In the genomic region with DNA sequence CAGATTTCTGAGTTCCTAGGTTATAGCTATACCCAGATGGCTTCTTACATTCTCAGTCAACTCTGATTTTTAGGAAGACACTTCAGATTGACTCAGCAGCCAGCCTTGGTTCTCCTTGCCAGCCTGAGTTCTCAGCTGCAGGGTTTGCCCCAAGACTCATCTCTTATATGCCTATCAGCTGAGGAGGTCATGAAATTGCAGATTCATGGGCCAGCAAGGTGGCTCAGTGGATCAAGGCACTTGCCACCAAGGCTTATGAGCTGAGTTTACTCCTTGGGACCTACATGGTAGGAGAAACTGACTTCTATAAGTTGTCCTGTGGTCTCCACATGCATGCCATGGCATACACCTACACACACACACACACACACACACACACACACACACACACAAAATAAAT, we compare ENCODE assay signal across 16 mouse cellular contexts.
"Had no signal": no experiment of that assay in that cellular context is flagged by ENCODE, and none has a peak within 500 bp of the region (broad histone marks: within the 10 kb centered on the region; RNA-seq: fewer than 3 reads in every experiment).

No protein-coding gene starts in this region.

- H3K9me3 ChIP-seq: limb, embryonic 12.5 days; lung, embryonic 15.5 days; megakaryocyte, embryonic 14.5 days; midbrain, embryonic 15.5 days; neural tube, embryonic 13.5 days had no signal

- H3K4me3 ChIP-seq: limb, embryonic 12.5 days; lung, embryonic 15.5 days; megakaryocyte, embryonic 14.5 days; midbrain, embryonic 15.5 days; neural tube, embryonic 13.5 days had no signal

- H3K36me3 ChIP-seq: limb, embryonic 12.5 days; lung, embryonic 15.5 days; midbrain, embryonic 15.5 days; neural tube, embryonic 13.5 days had no signal

- DNase-seq: kidney, adult 11 months; kidney, adult 9 months; kidney, postnatal 36 days; lung, postnatal 14 days; retina, postnatal 1 day; thymus, adult 2 months; thymus, postnatal 25 days had no signal

- H3K9ac ChIP-seq: limb, embryonic 12.5 days; lung, embryonic 15.5 days; midbrain, embryonic 15.5 days; neural tube, embryonic 13.5 days had no signal

- H3K27me3 ChIP-seq: lung, embryonic 15.5 days; midbrain, embryonic 15.5 days had no signal

- H3K27ac ChIP-seq: kidney, postnatal 0 days; limb, embryonic 12.5 days; lung, embryonic 15.5 days; macrophage; midbrain, embryonic 15.5 days; neural tube, embryonic 13.5 days; stomach, postnatal 0 days had no signal

- H3K4me2 ChIP-seq: limb, embryonic 12.5 days; lung, embryonic 15.5 days; midbrain, embryonic 11.5 days; midbrain, embryonic 15.5 days; neural tube, embryonic 13.5 days had no signal

- ATAC-seq: midbrain, embryonic 15.5 days had no signal
